Mouse (Mus musculus) megakaryocyte, embryonic 14.5 days (primary cell): ENCODE results near the gene Slc25a20. TPM values are rescaled to one million over a fixed set of nuclear protein-coding genes. Genes with fewer than 3 reads are reported as not detected.

Experiments used
- H3K27me3 ChIP-seq: replicated peaks from 2 replicates; pipeline ENCODE3; 2012; ENCODE audit warnings: inconsistent platforms
- H3K36me3 ChIP-seq: replicated peaks from 2 replicates; pipeline ENCODE3; 2012; ENCODE audit warnings: low read length, inconsistent platforms, mixed read lengths
- H3K4me1 ChIP-seq: 2 replicates; pipeline ENCODE4 v1.6.1; 2012; ENCODE audit warnings: inconsistent platforms
- H3K4me3 ChIP-seq: replicated peaks from 2 replicates; pipeline ENCODE3; 2012; ENCODE audit warnings: moderate library complexity, mild to moderate bottlenecking, inconsistent platforms
- H3K9me3 ChIP-seq: 2 replicates; pipeline ENCODE4 v1.6.1; 2012; ENCODE audit warnings: inconsistent platforms
- FLI1 ChIP-seq: IDR thresholded peaks from 2 replicates; pipeline ENCODE4 v1.6.1; 2012; ENCODE audit warnings: low read length, inconsistent platforms, mixed read lengths
- GATA1 ChIP-seq: IDR thresholded peaks from 3 replicates; pipeline ENCODE4 v1.6.1; 2012; ENCODE audit warnings: mixed read lengths, low read length, inconsistent platforms, borderline replicate concordance
- polyA plus RNA-seq: library from polyadenylated mRNA; stranded (reverse); fragments of >175 nt; gene quantifications from 2 replicates; pipeline ENCODE4 v1.2.3, GENCODE M21; 2012; ENCODE audit warnings: low replicate concordance; ENCODE audit not compliant: insufficient read depth

Slc25a20 gene
- polyA plus RNA-seq, 1 experiment = 4.4 TPM

- Histone ChIP-seq H3K4me3 (no peak overlapping the region), H3K27me3 (peaks cover 25% of the 10 kb centered on the region), H3K36me3 (peaks cover 5% of the 10 kb centered on the region), H3K9me3 (no peaks in the 10 kb centered on the region), H3K4me1 (peaks cover 54% of the 10 kb centered on the region)
- TF ChIP-seq GATA1 (no peak), FLI1 (no peak)
These were observed 32.1 kb downstream of the Slc25a20 start for GRCm38 (mm10) chr9:108693946-108694345.

GRCm38 (mm10) chr9:108694533-108694932, 32.6 kb downstream of the Slc25a20 start:
- H3K9me3 ChIP-seq = no peaks in the 10 kb centered on the region
- H3K4me3 ChIP-seq = no peak overlapping the region
- H3K36me3 ChIP-seq = peaks cover 5% of the 10 kb centered on the region
- peaks cover 48% of the 10 kb centered on the region for H3K4me1 ChIP-seq
- H3K27me3 ChIP-seq = peaks cover 25% of the 10 kb centered on the region
- TF ChIP-seq FLI1 (no peak), GATA1 (no peak)

GRCm38 (mm10) chr9:108702476-108702875, 40.6 kb downstream of the Slc25a20 start:
- peaks cover 5% of the 10 kb centered on the region for H3K36me3 ChIP-seq
- H3K4me1 ChIP-seq = peaks cover 25% of the 10 kb centered on the region
- H3K9me3 ChIP-seq = no peaks in the 10 kb centered on the region
- TF ChIP-seq GATA1 = no peak
- TF ChIP-seq FLI1 = no peak
- no peaks in the 10 kb centered on the region for H3K27me3 ChIP-seq
- no peak overlapping the region for H3K4me3 ChIP-seq

GRCm38 (mm10) chr9:108703373-108704110, 41.7 kb downstream of the Slc25a20 start:
- TF ChIP-seq GATA1 (no peak), FLI1 (no peak)

GRCm38 (mm10) chr9:108704591-108704990, 42.7 kb downstream of the Slc25a20 start:
- peaks cover 5% of the 10 kb centered on the region for H3K36me3 ChIP-seq
- TF ChIP-seq FLI1 (no peak), GATA1 (no peak)
- H3K4me1 ChIP-seq = peaks cover 25% of the 10 kb centered on the region
- H3K27me3 ChIP-seq = no peaks in the 10 kb centered on the region
- H3K9me3 ChIP-seq = peaks cover 5% of the 10 kb centered on the region; the same call in 1 of the 2 replicates
- H3K4me3 ChIP-seq = no peak overlapping the region

More at GRCm38 (mm10) chr9:108703373-108704110, 41.7 kb downstream of the Slc25a20 start:
- Histone ChIP-seq H3K36me3 (peaks cover 5% of the 10 kb centered on the region), H3K27me3 (no peaks in the 10 kb centered on the region), H3K4me3 (no peak overlapping the region), H3K9me3 (peaks cover 5% of the 10 kb centered on the region; the same call in 1 of the 2 replicates), H3K4me1 (peaks cover 25% of the 10 kb centered on the region)

- H3K9me3 ChIP-seq = peaks cover 5% of the 10 kb centered on the region; the same call in 1 of the 2 replicates
- TF ChIP-seq FLI1 (no peak), GATA1 (no peak)
These were observed 45.3 kb downstream of the Slc25a20 start for GRCm38 (mm10) chr9:108707212-108707611.

GRCm38 (mm10) chr9:108708833-108709232, 46.9 kb downstream of the Slc25a20 start:
- no peak for TF ChIP-seq FLI1
- TF ChIP-seq GATA1 = no peak
- peaks cover 8% of the 10 kb centered on the region for H3K4me1 ChIP-seq

More at GRCm38 (mm10) chr9:108707212-108707611, 45.3 kb downstream of the Slc25a20 start:
- Histone ChIP-seq H3K36me3 (peaks cover 5% of the 10 kb centered on the region), H3K4me3 (no peak overlapping the region), H3K27me3 (no peaks in the 10 kb centered on the region), H3K4me1 (peaks cover 22% of the 10 kb centered on the region)

GRCm38 (mm10) chr9:108710767-108711166, 48.9 kb downstream of the Slc25a20 start:
- Histone ChIP-seq H3K9me3 (peaks cover 5% of the 10 kb centered on the region; the same call in 1 of the 2 replicates), H3K27me3 (no peaks in the 10 kb centered on the region), H3K4me1 (no peaks in the 10 kb centered on the region; the same call in 1 of the 2 replicates), H3K36me3 (peaks cover 5% of the 10 kb centered on the region), H3K4me3 (no peak overlapping the region)
- no peak for TF ChIP-seq GATA1
- TF ChIP-seq FLI1 = no peak

More at GRCm38 (mm10) chr9:108708833-108709232, 46.9 kb downstream of the Slc25a20 start:
- Histone ChIP-seq H3K36me3 (peaks cover 5% of the 10 kb centered on the region), H3K4me3 (no peak overlapping the region), H3K9me3 (peaks cover 5% of the 10 kb centered on the region; the same call in 1 of the 2 replicates), H3K27me3 (no peaks in the 10 kb centered on the region)

GRCm38 (mm10) chr9:108716199-108716598, 54.3 kb downstream of the Slc25a20 start:
- Histone ChIP-seq H3K4me1 (no peaks in the 10 kb centered on the region), H3K36me3 (peaks cover 29% of the 10 kb centered on the region), H3K9me3 (no peaks in the 10 kb centered on the region), H3K4me3 (no peak overlapping the region), H3K27me3 (no peaks in the 10 kb centered on the region)
- no peak for TF ChIP-seq GATA1
- TF ChIP-seq FLI1 = no peak

- TF ChIP-seq FLI1 (no peak), GATA1 (no peak)
- Histone ChIP-seq H3K4me3 (no peak overlapping the region), H3K27me3 (no peaks in the 10 kb centered on the region), H3K4me1 (peaks cover 6% of the 10 kb centered on the region; the same call in 1 of the 2 replicates), H3K36me3 (peaks cover 31% of the 10 kb centered on the region), H3K9me3 (no peaks in the 10 kb centered on the region)
These were observed 61.9 kb downstream of the Slc25a20 start for GRCm38 (mm10) chr9:108723751-108724150.
